ENCODE assay signal across 8 mouse cellular contexts in genomic region chr2:163749647-163750611, GRCm38 (mm10). TPM values are rescaled to one million over a fixed set of nuclear protein-coding genes. Genes with fewer than 3 reads are reported as not detected.
DNase-seq lines count a peak whose midpoint lies in the region; ATAC-seq and TF ChIP-seq lines count a peak whose summit lies in the region.

Ada (minus strand) TSS chr2:163750239.

- peaks cover 3% of the 10 kb centered on the region; the same call in 1 of the 2 replicates for H3K4me1 ChIP-seq in heart, adult 2 months (ENCODE audit: control insufficient read depth, insufficient read depth, low read length)
- H3K4me1 ChIP-seq in kidney, embryonic 14.5 days (ENCODE audit: control insufficient read depth, insufficient read depth, low read length), result peaks cover 6% of the 10 kb centered on the region; the same call in 1 of the 2 replicates

- no peak for TF ChIP-seq POLR2A in heart, adult 2 months (IDR thresholded peaks at IDR 0.05; ENCODE audit: insufficient read depth, low read depth, low read length)

- H3K27ac ChIP-seq in heart, adult 2 months, result no peak within 1 kb of the TSS; the same call in 1 of the 2 replicates
- no peak within 1 kb of the TSS for H3K27ac ChIP-seq in kidney, embryonic 14.5 days (ENCODE audit: low read depth, low read length)

- TF ChIP-seq CTCF in heart, adult 2 months (IDR thresholded peaks at IDR 0.05), result no peak

- no peaks in the 10 kb centered on the region for H3K79me2 ChIP-seq in heart, adult 2 months (replicated peaks; ENCODE audit: control insufficient read depth, insufficient read depth, low read length)

- TF ChIP-seq EP300 in heart, adult 2 months (IDR thresholded peaks at IDR 0.05; ENCODE audit: insufficient read depth, low read depth, low read length), result no peak

- ATAC-seq in kidney, embryonic 14.5 days (ENCODE audit: low FRiP score, low TSS enrichment), result peak; percentile 79
- ATAC-seq in frontal cortex, adult (ENCODE audit: low TSS enrichment), result no peak; the same call in 1 of the 2 replicates

- no peaks in the 10 kb centered on the region for H3K36me3 ChIP-seq in heart, adult 2 months (ENCODE audit: control insufficient read depth, insufficient read depth, low read length)
- H3K36me3 ChIP-seq in kidney, embryonic 14.5 days (ENCODE audit: control insufficient read depth, insufficient read depth, low read length), result no peaks in the 10 kb centered on the region

- peak within 1 kb of the TSS; percentile 56 for H3K4me3 ChIP-seq in heart, adult 2 months
- H3K4me3 ChIP-seq in kidney, embryonic 14.5 days (ENCODE audit: low read length), result peak within 1 kb of the TSS; percentile 52

- intact Hi-C loops in heart, adult 2 months (cut with DNase I), result no loop called here

- H3K4me2 ChIP-seq in kidney, embryonic 14.5 days (replicated peaks; ENCODE audit: low read depth, low read length), result peak within 1 kb of the TSS; percentile 90

- DNase-seq in 3134 (ENCODE audit: extremely low read depth, insufficient read length, low spot score) (peak; percentile 72), ES-CJ7 (ENCODE audit: low read depth, low spot score) (peak; percentile 60)
- DNase-seq in embryo, embryonic 10.5 days (ENCODE audit: low spot score), result peak; percentile 75
- peak; percentile 69 to 77 for DNase-seq in heart, adult 2 months
- DNase-seq in lung, postnatal 10 days, result peak; percentile 57
- DNase-seq in retina, postnatal 1 day, result peak; percentile 65

- H3K9ac ChIP-seq in heart, adult 2 months (ENCODE audit: low read depth, low read length), result peak within 1 kb of the TSS; percentile 75
- H3K9ac ChIP-seq in kidney, embryonic 14.5 days (ENCODE audit: low read depth, low read length), result peak within 1 kb of the TSS; percentile 59

- WGBS in heart, adult 2 months, result 3% methylated on average over 47 of the region's 57 CpGs
- WGBS in kidney, embryonic 14.5 days, result under 1% methylated on average over 51 of the region's 57 CpGs

- 0 out of 2 replicates have a peak, but pooled peaks cover 2% of the 10 kb centered on the region for H3K27me3 ChIP-seq in heart, adult 2 months (ENCODE audit: control insufficient read depth, insufficient read depth, low read length)
- H3K27me3 ChIP-seq in kidney, embryonic 14.5 days (ENCODE audit: control insufficient read depth, insufficient read depth, low read length), result peaks cover 11% of the 10 kb centered on the region; the same call in 1 of the 2 replicates

- no peaks in the 10 kb centered on the region for H3K9me3 ChIP-seq in kidney, embryonic 14.5 days (ENCODE audit: control insufficient read depth, low read length)

RNA-seq across cellular contexts. Expression of gene Ada, which starts in this region (rescaled TPM):
- total RNA-seq in heart, adult 2 months (2021), result 1 to 10 TPM in 1 of 2 experiments, under 1 TPM in 1; 0.65 to 1.0 TPM
- polyA plus RNA-seq in heart, adult 2 months (2012; rRNA removed), result 0.61 and 1.2 TPM in 2 replicates
- 9.7 and 10.1 TPM in 2 replicates for polyA plus RNA-seq in kidney, embryonic 14.5 days (2014; fragmentation: Nextera tagmentation; extraction: Ambion mirVana)
